Mouse (Mus musculus) kidney, postnatal 25 days (tissue): ENCODE measurements around the gene Krt33a.

Experiments used
- DNase-seq, 2 experiments: peaks; one replicate each; pipeline ENCODE4 v3.0.0; 2021; ENCODE audit warnings: mixed read lengths in 2 of 2

The Krt33a gene

DNA sequence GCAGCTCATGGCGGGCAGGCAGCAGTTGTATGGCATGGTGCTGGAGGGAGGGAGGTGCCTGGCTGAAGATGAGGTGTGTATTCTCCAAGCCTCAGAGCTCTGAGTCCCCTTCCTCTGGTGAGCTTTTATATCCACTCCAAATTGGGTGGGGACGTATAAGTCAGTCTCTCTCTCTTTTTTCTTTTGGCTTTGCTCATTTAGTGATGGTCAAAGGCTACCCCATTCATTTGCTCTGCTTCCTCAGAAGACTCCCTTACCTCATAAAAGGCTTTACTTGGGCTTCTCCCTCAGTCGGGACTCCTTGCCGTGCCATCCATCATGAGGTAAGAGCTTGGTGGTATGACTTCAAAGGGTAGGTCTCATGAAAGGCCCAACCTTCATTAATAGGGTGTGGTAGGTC, at the start of gene Krt33a:
Gene Krt33a, minus strand, starts transcription at position 101 of the 400 bp plus-strand sequence.
- no peak for DNase-seq

DNA sequence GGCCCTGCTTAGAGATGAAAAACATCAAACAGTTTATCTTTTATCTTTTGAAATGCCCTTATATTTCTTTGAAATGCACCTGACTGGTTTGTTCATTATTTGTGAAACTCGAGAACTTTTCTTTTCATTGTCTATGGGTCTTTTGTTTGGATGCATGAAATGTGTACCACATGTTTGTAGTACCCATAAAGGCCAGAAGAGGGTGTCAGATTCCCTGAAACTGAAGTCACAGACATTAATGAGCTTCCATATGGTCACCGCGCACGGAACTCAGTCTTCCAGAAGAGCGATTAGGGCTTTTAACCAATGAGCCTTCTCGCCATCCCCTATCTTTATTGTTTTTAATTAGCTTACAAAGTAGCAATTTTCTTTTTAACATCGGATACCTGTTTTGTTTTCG, 42.9 kb upstream of the Krt33a start:
- DNase-seq = no peak

DNA sequence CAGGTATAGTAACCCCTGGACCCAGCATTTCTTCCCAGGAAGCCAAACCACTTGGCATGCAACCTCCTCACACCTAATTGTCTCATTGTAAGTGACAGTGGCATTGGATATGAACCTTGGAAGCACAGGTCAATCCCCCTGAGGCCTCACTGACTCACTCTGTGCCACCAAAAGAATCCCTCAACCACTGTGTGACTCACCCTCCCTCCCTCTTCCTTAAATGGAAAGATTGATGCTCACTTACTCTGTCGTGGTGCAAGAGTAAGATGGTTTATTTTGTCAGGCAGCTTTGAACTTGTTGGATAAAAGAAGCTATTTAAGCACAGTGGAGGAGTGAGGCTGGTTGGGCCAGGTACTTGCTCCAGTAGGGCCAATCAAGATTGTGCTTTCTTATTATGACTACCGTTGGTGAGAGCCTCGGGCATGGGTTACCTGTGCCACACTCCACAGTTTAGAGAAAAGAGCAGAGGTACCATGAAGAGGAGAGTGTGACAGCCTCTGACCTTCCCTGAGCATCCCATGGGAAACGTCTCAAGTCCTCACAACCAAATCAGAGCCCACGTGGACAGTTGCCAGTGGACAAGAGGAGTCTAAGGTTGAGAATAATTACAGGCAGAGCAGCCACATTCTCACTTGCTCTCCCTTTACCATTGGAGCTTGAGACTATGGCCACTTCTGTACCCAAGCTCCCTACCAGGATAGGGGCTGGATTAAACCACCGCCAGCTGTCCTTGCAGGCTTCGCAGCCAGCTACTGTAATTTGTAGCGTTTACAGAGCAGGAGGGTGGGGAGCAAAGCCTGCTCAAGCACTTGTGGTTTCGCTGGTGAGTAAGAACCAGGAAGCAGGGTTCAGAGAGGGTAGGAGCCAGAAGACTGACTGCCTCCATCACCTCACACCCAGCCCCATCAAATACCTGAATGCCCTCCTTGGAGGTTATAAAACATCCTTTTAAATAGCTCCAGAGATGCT, 40.0 kb upstream of the Krt33a start:
- no peak for DNase-seq

DNA sequence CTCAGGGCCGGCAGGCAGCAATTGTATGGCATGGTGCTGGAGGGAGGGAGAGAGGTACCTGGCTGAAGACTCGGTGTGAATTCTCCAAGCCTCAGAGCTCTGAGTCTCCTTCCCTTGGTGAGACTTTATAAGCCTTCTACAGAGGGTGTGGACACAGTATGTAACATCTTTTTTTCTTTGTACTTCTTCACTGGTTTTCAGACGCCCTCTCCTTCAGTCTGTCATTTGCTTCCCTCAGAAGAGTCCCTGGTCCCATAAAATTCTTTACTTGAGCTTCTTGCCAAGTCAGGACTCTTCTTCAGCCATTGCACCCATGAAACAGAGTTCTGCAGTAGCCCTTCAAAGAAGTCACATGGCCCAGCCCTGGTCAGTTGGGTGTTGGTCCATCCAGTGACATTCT, 34.4 kb upstream of the Krt33a start, which contains the start of gene Krt31:
Gene Krt31, minus strand, starts transcription at position 101 of the 400 bp plus-strand sequence.
- DNase-seq = no peak

DNA sequence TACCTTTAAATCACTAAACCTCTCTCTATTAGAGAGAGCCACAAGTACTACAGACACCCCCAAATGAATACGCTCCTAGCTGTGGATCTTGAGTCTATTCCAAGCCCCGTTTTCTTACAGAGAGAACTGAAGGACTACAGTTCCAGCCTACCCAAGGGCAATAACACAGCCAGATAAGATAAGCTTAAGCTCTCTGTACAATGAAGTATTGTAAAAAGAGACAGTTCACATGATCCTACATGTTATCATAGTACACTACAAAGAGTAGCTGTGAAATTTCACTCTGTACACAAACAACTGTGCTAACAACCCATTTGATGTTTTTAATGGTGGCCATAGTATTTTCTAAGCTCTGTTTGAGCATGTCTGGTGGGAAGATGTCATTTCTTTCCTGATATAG, 31.2 kb upstream of the Krt33a start:
- no peak for DNase-seq

DNA sequence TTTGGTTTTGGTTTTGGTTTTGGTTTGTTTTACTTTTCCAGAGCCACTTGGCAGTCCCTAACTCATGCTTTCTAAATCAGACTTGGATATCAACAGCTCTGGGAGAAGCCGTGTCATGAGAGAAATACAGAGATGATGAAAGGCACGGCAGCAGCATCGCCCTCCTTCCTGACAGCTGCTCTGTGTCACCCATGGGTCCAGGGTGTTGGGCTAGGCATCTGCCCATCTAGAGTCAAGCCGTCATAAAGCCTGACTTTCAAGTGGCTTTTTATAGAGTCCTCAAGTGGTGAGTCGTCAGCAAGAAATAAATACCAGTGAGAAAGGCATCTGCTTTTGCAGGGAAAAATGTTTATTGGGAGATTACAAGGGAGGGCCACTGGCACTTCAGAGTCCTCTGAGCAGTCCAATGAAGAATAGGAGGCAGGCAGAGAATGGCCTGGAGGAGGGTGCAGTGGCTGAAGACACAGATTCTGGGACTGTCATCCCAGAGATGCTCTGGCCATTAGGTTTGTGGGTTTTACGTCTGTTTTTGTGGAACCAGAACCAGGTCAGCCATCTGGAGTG, 30.4 kb upstream of the Krt33a start:
- DNase-seq = no peak

DNA sequence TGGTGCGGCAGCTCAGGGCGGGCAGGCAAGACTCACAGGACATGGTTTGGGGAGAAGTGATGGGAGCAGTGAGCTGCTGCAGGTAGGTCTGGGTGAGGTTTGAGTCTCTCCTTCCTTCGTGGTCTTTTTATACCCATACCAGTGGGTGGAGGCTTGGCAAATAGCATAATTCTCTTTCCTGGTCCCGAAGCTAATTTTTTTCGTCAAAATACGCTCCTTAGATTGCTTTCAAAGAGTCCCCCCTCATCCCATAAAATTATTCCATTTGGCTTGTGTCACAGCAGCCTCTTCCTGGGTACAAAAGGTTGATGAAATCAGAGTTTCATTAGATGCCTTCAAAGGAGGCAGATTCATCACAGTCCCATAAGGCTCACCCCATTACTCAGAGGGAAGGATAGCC, 25.4 kb upstream of the Krt33a start, which contains the start of gene Krt34:
Gene Krt34, minus strand, starts transcription at position 101 of the 400 bp plus-strand sequence.
- DNase-seq = no peak

DNA sequence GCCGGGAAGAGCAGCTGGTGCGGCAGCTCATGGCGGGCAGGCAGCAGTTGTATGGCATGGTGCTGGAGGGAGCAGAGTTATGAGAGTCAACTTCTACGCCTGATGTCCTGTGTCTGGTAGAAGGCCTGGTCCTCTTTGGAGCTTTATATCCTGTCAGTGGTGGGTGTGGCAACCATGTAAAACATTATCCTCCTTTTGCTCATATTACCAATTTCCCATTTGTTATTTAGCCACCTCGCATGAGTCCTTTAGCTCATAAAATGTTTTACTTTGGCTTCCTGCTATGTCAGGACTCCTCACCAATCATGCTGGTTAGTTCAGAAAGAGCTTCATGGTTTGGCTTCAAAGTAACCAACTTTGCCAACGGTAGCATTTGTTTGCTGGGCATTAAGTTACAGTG, 13.8 kb upstream of the Krt33a start, which contains the start of gene Krt33b:
Gene Krt33b, minus strand, starts transcription at position 101 of the 400 bp plus-strand sequence.
- DNase-seq = no peak

DNA sequence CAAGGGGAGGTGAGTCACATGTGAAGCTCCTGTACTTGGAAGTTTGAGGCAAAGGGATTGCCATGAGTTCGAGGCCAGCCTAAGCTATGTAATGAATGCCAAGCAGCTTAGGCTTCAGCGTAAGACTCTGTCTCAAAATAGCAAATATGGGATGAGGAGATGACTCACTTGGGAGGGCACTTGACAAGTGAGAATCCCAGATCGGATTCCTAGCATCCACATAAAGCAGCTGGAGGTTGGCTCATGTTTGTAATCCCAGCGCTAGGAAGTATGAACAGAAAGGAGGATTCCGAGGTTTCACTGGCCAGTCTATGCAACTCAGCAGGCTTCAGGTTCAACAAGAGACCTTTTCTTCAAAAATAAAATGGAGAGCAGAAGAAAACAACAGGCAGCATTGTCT, 5.4 kb upstream of the Krt33a start:
- DNase-seq = no peak

DNA sequence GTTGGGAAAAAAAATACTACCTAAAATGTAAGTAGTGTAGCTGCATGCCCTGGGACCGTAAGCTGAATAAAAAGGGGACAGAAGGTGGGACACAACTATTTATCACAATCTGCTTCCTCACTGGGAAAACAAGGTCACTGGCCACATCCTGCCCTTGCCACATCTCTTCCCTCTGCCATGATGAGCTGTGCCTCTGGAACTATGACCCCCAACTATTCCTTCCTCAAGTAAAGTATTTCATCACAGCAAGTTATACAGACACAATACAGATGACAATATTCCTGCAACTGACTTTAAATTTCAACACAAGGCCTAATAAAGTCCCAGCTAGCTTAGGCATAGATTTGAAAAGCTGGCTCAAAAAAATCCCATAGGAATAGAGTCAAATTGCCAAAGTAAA, 3.5 kb upstream of the Krt33a start:
- DNase-seq = no peak

DNA sequence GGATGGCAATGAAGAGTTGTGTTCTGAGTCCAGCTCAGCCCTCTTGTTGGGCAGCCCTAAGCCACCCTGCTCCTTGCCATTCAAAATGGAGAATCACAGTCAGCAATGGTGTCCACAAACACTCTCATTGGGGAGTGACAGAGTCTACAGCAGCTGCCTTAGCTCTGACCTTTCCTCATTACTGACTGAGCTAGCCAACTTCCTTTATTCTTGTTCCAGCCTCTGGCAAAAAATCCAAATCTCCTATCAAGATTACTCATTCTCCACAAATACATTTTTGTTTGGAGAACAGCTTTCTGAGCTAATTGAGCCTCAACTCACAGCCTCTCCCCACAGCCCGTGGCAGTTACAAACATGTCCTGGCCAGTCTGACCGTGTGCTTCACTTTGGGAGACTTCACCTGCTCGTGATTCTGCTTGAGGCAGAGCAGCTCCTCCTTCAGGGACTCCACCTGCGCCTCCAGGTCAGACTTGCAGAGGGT, 2.3 kb downstream of the Krt33a start:
- DNase-seq = no peak

DNA sequence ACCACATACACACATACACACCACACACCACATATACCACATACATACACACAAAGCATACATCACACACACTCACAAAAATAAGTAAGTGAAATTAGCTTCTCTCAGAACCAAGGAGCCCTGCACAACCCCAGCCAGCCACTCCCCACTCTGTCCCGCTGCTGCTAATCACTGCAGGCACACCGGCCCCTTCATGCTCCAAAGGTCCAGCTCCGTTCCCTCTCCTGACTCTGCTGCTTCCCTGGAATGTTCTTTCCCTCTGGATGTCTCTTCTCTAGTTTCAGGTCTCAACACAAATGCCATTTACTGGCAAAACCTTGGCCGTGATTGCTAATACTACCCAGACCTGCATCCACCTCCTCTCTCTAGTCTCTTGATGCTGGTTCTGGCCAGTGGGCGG, 5.3 kb downstream of the Krt33a start:
- no peak for DNase-seq

DNA sequence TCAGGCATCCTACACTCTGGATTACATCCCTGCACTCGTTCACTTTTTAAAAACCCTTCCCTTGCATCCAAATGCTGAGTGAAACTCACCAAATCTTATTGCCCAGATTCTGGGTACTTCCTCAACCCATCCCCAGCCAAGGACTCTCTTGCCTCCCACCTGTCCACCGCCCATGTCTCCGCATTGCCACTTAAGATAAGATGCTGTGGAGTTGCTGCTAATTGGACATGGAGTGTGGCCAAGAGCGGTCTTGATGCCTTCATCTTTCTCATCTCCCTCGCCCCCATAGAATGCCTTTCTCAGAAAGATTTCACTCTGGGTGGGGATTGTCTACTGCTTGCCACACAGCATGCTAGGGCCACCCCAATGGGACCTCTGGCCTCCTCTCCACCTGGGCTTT, 7.7 kb downstream of the Krt33a start:
- DNase-seq = no peak

DNA sequence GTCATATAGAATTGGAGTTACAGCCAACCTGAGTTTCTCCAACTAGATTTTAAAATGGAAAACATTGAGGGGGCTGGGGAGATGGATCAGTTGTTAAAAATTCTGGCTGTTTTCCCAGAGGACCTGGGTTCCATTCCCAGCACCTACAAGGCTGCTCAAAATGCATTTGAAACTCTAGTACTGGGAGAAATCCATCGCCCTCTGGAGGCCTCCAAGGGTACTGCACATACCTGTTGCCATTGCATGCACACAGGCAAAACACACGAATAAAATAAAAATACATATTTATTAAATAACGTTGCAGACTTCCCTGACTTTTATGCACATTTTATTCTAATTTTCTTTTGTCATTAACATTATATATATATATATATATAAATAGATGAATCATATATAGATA, 9.4 kb downstream of the Krt33a start:
- no peak for DNase-seq

DNA sequence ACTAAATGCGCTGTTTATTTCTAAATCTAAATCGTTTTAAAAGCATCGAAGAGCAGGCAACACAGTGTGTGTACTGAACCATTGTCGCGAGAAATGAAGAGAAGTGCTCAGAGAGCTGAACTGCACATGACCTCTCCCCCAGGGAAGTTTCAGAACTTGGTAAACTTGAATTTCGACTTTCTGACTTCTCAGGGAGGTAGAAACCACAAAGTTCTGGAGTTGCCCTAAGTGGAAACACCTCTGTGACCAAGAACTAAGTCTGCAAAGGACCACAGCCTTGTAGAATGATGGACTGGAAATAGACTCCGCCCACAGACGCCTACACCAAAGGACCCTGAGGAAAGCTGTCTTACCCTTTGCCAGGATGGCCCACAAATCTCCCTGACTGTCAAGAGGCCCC, 10.1 kb downstream of the Krt33a start:
- DNase-seq = no peak

DNA sequence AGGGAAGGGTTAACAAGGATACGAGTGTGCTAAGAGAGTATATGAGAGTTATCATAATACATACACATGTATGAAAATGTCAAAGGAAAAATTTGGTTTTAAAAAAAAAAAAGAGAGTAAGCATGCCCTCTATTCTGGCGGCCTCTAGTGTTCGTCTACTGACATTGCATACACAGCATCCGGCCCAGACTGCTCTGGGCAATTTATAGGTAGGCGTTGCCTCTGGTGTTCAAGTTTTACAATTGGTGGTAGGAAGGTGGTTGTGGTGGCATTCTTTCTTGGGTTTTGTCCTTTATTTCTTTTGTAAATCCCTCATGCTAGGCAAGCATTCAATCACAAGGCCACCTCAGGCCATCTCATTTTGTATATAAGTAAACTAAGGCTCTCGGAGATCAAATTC, 11.2 kb downstream of the Krt33a start:
- DNase-seq = peak; percentile 39 to 58

DNA sequence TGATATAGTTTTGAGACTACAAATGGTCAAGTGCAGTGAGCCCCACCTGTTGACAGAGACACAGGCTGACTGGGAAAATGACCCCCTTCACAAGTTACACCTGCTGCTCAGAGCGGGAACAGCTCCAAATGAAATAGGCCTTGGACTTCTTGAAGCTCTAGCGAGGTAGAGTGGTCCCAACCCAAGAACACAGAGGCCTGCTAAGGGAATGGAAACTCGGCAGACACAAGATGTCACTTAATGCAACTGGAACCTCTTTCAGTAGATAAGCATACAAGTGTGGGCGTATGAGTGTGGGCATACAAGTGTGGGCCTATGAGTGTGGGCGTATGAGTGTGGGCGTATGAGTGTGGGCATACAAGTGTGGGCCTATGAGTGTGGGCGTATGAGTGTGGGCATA, 16.9 kb downstream of the Krt33a start:
- DNase-seq = no peak

DNA sequence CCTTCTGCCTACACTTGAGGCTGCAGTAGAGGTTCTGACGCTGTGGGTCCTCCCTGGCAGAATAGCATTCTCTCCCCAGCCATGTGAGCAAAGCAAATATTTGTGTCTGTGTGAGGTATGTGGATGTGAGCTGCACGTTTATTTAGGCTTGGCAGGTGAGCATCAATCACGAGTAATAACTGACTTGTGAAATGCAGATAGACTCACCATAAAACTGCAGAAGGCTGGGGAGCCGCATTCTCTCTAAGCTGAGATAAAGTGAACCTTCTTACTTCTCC, 21.7 kb downstream of the Krt33a start:
- DNase-seq = no peak

DNA sequence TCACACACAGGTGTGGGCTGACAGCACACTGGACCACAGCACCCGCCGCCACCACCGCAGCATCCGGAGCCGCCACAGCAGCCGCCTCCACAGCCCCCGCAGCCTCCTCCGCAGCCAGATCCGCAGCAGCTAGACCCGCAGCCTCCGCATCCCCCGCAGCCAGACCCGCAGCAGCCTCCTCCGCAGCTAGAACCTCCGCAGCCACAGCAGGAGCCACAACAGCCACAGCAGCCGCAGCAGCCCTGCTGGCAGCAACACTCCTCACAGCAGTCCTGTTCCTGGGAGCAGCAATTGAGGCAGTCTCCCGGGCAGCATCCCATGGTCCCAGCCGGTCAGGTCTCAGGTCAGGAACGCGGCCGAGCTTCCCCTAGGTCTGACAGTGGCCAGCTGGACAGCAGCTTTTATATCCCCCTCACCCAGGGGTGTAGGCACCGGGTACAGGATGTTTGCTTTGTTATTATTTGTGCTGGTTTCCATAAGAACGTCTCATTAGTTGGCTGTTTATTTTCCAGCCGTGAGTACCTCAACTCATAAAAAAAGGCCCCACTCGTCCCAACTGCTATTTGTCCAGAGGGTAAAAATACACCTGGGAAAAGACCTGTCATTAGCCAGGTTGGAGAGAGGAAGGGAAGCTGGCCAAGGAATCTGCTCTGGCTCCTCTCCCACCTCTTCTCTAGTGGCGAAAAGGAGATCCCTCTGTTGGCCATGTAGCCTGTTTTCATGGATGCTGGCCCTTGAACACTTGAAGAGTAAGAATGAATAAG, 22.2 kb downstream of the Krt33a start, which contains the start of gene Krtap17-1:
Gene Krtap17-1, minus strand, starts transcription at position 375 of the 764 bp plus-strand sequence.
- DNase-seq = no peak

DNA sequence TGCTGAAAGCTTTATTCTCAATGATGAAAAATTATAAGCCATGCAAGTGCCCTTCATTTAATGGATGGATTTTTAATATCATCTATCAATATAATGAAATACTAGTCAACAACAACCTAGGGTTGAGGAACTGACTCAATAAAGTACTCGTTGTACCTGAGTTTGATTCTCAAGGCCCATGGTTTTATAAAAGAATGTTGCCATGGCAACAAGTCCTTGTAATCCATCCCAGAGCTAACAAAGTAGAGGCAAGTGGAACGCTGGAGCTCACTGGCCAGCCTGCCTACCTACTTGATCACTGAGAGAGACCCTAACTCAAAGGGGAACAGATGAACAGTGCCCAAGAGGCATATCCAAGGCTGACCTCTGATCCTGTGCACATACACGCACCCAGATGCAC, 25.4 kb downstream of the Krt33a start:
- DNase-seq = no peak

DNA sequence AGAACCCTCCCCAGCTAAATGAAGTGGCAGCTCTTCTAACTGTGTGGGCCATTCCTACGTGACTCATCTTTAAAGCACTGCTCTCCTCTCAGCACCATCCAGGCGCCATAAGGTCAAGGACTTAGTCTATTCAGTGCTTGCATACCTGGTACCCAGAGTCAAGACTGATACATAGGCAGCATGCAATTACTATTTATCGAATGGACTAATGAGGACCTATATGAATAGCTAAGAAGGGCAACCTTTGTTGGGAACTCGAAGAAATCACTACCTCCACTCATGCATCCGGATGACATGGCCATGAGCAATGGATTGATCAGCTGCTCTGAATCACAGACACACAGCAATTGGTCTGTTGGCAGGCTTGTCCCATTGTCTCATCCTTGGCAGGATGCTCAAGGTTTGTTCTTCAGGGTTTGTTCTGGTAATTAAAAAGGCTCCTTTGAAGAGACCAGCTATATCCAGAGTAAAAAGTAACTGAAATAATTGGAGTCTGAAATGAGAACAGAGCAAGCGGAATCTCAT, 26.1 kb downstream of the Krt33a start:
- DNase-seq = no peak

DNA sequence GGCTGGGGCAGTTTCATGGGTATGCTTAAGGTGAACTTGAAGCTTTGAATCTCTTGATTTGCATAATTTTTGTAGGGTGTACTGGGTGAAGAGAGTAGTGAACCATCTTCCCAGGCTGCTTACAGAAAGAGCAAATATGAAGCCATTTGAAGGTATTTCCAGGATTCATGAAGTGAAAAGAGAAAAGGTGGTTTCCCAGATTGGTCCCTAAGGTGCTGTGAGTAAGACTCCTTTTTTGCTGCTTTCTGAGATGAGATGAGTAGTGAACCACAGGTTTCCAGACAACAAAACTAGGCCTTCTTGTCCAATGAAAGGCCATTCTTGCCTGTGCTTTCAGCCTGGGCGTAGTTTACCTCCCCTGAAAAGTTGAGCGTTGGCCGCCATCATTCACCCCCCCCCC, 27.5 kb downstream of the Krt33a start:
- DNase-seq = no peak

DNA sequence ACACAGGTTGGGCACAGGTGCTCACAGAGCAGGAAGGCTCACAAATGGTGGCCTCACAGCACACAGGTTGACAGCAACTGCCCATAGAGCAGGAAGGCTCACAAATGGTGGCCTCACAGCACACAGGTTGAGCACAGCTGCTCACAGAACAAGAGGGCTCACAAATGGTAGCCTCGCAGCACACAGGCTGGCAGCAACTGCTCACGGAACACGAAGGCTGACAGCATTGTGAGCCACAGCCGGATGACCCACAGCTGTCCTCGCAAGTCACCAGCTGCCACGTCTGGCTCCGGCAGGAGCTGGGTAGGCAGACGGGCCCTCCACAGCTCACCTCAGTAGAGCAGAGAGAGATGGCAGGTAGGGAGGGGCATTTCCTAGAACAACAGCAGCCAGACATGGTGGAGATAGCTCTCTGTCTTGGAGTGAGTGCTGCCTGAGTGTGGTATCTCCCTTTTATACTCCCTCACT, 29.8 kb downstream of the Krt33a start, which contains the start of gene Krtap16-1:
Gene Krtap16-1, minus strand, starts transcription at position 418 of the 468 bp plus-strand sequence.
- DNase-seq = no peak
